Mouse (Mus musculus) ES-E14 (cell line): ENCODE measurements around the gene Trio. TPM values are rescaled to one million over a fixed set of nuclear protein-coding genes. Genes with fewer than 3 reads are reported as not detected.

Source experiments
- DNase-seq: peaks from one replicate; pipeline ENCODE4 v3.0.0-alpha.2; 2013; ENCODE audit warnings: low read depth, low spot score
- H3K27ac ChIP-seq: 2 replicates; pipeline ENCODE4 v1.5.1; 2012; ENCODE audit warnings: low read depth, mild to moderate bottlenecking, low read length, moderate library complexity, mixed read lengths; ENCODE audit not compliant: poor library complexity, insufficient read depth, severe bottlenecking
- H3K36me3 ChIP-seq: 2 replicates; pipeline ENCODE4 v1.6.1; 2012; ENCODE audit warnings: mild to moderate bottlenecking, low read length, moderate library complexity, mixed read lengths; ENCODE audit not compliant: control insufficient read depth, poor library complexity, insufficient read depth, severe bottlenecking
- H3K4me1 ChIP-seq, 2 experiments: fragments of 150-350 bp in 1 of 2; sonication (generic) in 1 of 2; 2 replicates each; pipeline ENCODE4 v1.6.1; 2012; ENCODE audit warnings: low read length in 2 of 2, mild to moderate bottlenecking in 1 of 2, mixed read lengths in 1 of 2; ENCODE audit not compliant: control insufficient read depth in 2 of 2, insufficient read depth in 2 of 2, poor library complexity in 1 of 2
- H3K4me3 ChIP-seq, 2 experiments: fragments of 150-350 bp in 1 of 2; sonication (generic) in 1 of 2; 2 replicates each; pipeline ENCODE4 v1.5.1; 2012; ENCODE audit warnings: low read length in 2 of 2, low read depth in 1 of 2, mild to moderate bottlenecking in 1 of 2, mixed read lengths in 1 of 2; ENCODE audit not compliant: insufficient read depth in 1 of 2, poor library complexity in 1 of 2, severe bottlenecking in 1 of 2
- H3K9ac ChIP-seq: 2 replicates; pipeline ENCODE4 v1.6.1; 2012; ENCODE audit warnings: low read depth, mild to moderate bottlenecking, low read length, mixed read lengths; ENCODE audit not compliant: poor library complexity, insufficient read depth, severe bottlenecking
- H3K9me3 ChIP-seq: fragments of 150-350 bp; sonication (generic); 2 replicates; pipeline ENCODE4 v1.6.1; 2012; ENCODE audit warnings: low read depth, mild to moderate bottlenecking, low read length; ENCODE audit not compliant: control insufficient read depth, insufficient read depth
- CHD2 ChIP-seq: IDR thresholded peaks from 2 replicates; pipeline ENCODE4 v1.6.1; 2014; ENCODE audit warnings: mild to moderate bottlenecking, low read depth, low read length, inconsistent platforms
- HCFC1 ChIP-seq: IDR thresholded peaks from 2 replicates; pipeline ENCODE4 v1.6.1; 2012; ENCODE audit warnings: low read length, inconsistent platforms, borderline replicate concordance; ENCODE audit not compliant: insufficient read depth
- MAFK ChIP-seq: IDR thresholded peaks from 2 replicates; pipeline ENCODE4 v1.6.1; 2014; ENCODE audit warnings: mild to moderate bottlenecking, low read depth, low read length, inconsistent platforms; ENCODE audit not compliant: insufficient read depth
- ZC3H11A ChIP-seq: IDR thresholded peaks from 2 replicates; pipeline ENCODE4 v1.6.1; 2012; ENCODE audit warnings: low read depth, mild to moderate bottlenecking, inconsistent platforms, low read length, borderline replicate concordance
- ZNF384 ChIP-seq: IDR thresholded peaks from 2 replicates; pipeline ENCODE4 v1.6.1; 2012; ENCODE audit warnings: low read depth, low read length, inconsistent platforms
- in situ Hi-C, 2 experiments: fragments of 600-800 bp; cut with MboI; formaldehyde crosslinking; loops; one replicate each; pipeline ENCODE4 v1.15.1; 2025; ENCODE audit warnings: low sequenced_read_pairs in 2 of 2, inconsistent platforms in 1 of 2; ENCODE audit not compliant: unreplicated experiment in 2 of 2
- total RNA-seq: library from RNA; depleted of rRNA; stranded (reverse); fragments of 300-350 nt; gene quantifications from 2 replicates; pipeline ENCODE4 v1.2.3, GENCODE M21; 2012

Trio gene
- total RNA-seq, 1 experiment, result 34.4 TPM

DNA sequence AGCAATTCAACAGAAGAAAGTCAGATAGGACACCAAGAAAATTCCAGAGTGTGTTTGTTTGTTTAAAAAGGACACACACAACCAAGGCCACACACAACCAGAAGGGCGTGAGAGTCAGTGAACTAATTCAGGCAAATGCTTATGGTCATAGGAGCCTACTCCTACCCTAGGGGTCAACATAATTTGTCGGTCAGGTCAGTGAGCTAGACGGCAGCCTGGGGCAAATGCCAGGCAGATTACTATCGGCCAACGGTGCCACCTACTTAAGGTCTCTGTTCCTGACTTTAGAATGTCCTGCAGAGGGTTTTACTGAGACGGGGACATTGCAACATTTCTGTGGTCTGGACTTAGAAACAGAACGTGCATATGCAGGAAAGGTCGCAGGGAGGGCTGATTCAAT lies 276.9 kb downstream of the Trio start:
- H3K36me3 ChIP-seq, result peaks cover 3% of the 10 kb centered on the region; the same call in 1 of the 2 replicates

DNA sequence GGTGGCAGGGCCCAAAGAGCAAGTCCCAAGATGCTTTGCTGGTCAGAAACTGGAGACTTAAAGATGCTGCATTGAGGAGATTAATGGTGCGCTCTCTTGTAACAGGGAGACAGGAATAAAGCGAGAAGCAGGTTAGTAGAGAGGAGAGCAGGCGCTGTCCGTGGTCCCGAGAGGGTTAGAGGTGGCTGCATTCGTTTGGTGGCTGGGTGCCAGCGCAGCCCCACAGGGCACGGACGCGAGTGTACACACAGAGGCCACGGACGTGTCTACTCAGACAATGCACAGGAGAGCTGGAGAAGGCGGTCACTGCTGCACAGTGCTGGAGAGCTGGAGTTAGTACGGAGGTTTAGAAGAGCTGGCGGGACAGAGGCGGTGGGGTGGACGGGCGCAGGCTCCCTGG lies 278.1 kb downstream of the Trio start:
- H3K36me3 ChIP-seq, result peaks cover 3% of the 10 kb centered on the region; the same call in 1 of the 2 replicates
- in situ Hi-C loops, result no loop called here

More for the DNA sequence above, 276.9 kb downstream of the Trio start:
- TF ChIP-seq CHD2 (no peak), ZC3H11A (no peak), MAFK (no peak), ZNF384 (no peak), HCFC1 (no peak)
- H3K9ac ChIP-seq, result no peak overlapping the region
- no peak overlapping the region for H3K27ac ChIP-seq
- no peak for DNase-seq
- in situ Hi-C loops, result no loop called here
- no peaks in the 10 kb centered on the region for H3K9me3 ChIP-seq
- no peak overlapping the region for H3K4me3 ChIP-seq
- H3K4me1 ChIP-seq, result peaks cover 0 to 3% of the 10 kb centered on the region in 2 experiments; a peak in 1 of 4 replicates

DNA sequence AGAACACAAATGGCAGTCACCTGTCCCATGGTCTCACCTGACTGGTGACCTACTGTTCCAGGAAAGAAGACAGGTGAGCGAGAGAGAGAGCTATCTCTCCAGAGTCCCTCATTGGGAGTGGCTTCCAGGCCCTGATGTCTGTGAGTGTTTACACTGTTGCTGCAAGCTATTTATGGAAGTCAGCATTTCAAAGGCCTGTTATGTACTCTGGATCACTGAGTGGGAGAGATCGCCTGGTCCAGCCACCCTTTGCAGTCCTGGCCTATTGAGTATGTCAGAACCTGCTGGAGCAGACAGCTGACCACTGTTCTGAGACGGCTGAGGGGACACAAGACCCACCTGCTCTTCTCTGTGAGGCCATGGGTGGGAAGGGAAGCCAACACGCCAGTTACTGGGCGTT lies 280.7 kb downstream of the Trio start:
- peaks cover 8% of the 10 kb centered on the region; the same call in 1 of the 2 replicates for H3K36me3 ChIP-seq
- H3K9ac ChIP-seq, result no peak overlapping the region
- TF ChIP-seq CHD2, result no peak
- no peak for TF ChIP-seq MAFK
- no peak for TF ChIP-seq HCFC1
- no peak for TF ChIP-seq ZC3H11A
- no peak for TF ChIP-seq ZNF384
- in situ Hi-C loops, result no loop called here
- no peaks in the 10 kb centered on the region for H3K9me3 ChIP-seq
- H3K4me1 ChIP-seq, result peaks cover 0 to 3% of the 10 kb centered on the region in 2 experiments; a peak in 1 of 4 replicates
- no peak overlapping the region for H3K27ac ChIP-seq
- no peak overlapping the region for H3K4me3 ChIP-seq
- DNase-seq, result no peak

More for the DNA sequence above, 278.1 kb downstream of the Trio start:
- H3K4me1 ChIP-seq, result peaks cover 0 to 3% of the 10 kb centered on the region in 2 experiments; a peak in 1 of 4 replicates
- TF ChIP-seq MAFK (no peak), ZC3H11A (no peak), HCFC1 (no peak), ZNF384 (no peak), CHD2 (no peak)
- peak; percentile 21 for DNase-seq
- H3K27ac ChIP-seq, result no peak overlapping the region
- no peaks in the 10 kb centered on the region for H3K9me3 ChIP-seq
- H3K4me3 ChIP-seq, result peak overlapping the region; percentile 59 to 64
- no peak overlapping the region; the same call in 1 of the 2 replicates for H3K9ac ChIP-seq

DNA sequence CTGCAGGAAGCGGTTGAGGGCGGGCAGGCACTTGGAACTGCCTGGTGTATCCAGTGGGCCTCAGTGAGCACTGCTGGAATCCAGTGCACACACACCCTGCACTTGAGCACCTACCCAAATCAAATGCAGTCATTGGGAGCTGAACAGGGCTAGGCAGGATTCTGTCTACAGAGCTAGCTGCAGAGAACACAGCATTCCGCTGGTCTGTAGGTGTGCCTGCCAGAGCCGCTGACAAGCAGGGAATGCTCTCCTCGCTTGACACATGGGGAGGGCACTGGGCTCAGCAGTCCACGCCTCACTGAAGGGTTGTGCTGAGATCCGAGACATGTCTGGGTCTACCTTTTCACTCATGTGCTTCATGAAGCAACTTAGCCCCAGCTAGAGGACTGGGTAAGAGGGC lies 285.6 kb downstream of the Trio start:
- no peaks in the 10 kb centered on the region for H3K9me3 ChIP-seq
- TF ChIP-seq HCFC1, result no peak
- no peak for TF ChIP-seq MAFK
- TF ChIP-seq ZNF384, result no peak
- no peak for TF ChIP-seq ZC3H11A
- no peak for TF ChIP-seq CHD2
- DNase-seq, result no peak
- in situ Hi-C loops, result no loop called here
- no peak overlapping the region for H3K27ac ChIP-seq
- no peaks in the 10 kb centered on the region for H3K4me1 ChIP-seq
- H3K36me3 ChIP-seq, result peaks cover 11% of the 10 kb centered on the region; the same call in 1 of the 2 replicates
- no peak overlapping the region for H3K4me3 ChIP-seq
- H3K9ac ChIP-seq, result no peak overlapping the region
